In genomic region chr5:74974726-74975411, GRCm38 (mm10) we compare ENCODE assay signal across 8 mouse cellular contexts.
DNase-seq lines count a peak whose midpoint lies in the region; ATAC-seq lines count a peak whose summit lies in the region.

No protein-coding gene starts in this region.

- peak; percentile 90 for DNase-seq in midbrain, embryonic 11.5 days (ENCODE audit: low spot score, missing footprints)
- DNase-seq in midbrain, embryonic 10.5 days (ENCODE audit: low spot score) = no peak
- DNase-seq in adrenal gland, postnatal 36 days = peak; percentile 94 to 96
- peak; percentile 78 to 90 for DNase-seq in kidney, postnatal 25 days
- DNase-seq in lung, postnatal 25 days (ENCODE audit: low spot score) = peak; percentile 65
- DNase-seq in urinary bladder, postnatal 14 days (ENCODE audit: low spot score) = peak; percentile 79

- H3K9me3 ChIP-seq in midbrain, embryonic 11.5 days (ENCODE audit: control insufficient read depth, low read length) = no peaks in the 10 kb centered on the region
- no peaks in the 10 kb centered on the region for H3K9me3 ChIP-seq in midbrain, embryonic 10.5 days (replicated peaks)
- H3K9me3 ChIP-seq in heart, embryonic 13.5 days = no peaks in the 10 kb centered on the region

- peaks cover 7% of the 10 kb centered on the region for H3K4me1 ChIP-seq in midbrain, embryonic 11.5 days (ENCODE audit: control insufficient read depth, insufficient read depth, low read length)
- peaks cover 24% of the 10 kb centered on the region for H3K4me1 ChIP-seq in midbrain, embryonic 10.5 days
- peaks cover 26% of the 10 kb centered on the region for H3K4me1 ChIP-seq in heart, embryonic 13.5 days

- WGBS in midbrain, embryonic 11.5 days = 56% methylated on average over 12 of the region's 12 CpGs
- 64% methylated on average over 12 of the region's 12 CpGs for WGBS in midbrain, embryonic 10.5 days
- WGBS in heart, embryonic 13.5 days = 24% methylated on average over 12 of the region's 12 CpGs

- H3K4me3 ChIP-seq in midbrain, embryonic 11.5 days (ENCODE audit: low read depth, low read length) = no peak overlapping the region
- H3K4me3 ChIP-seq in midbrain, embryonic 10.5 days = no peak overlapping the region
- H3K4me3 ChIP-seq in heart, embryonic 13.5 days = no peak overlapping the region

- no peak overlapping the region for H3K27ac ChIP-seq in midbrain, embryonic 11.5 days (ENCODE audit: low read depth, low read length)
- H3K27ac ChIP-seq in midbrain, embryonic 10.5 days (replicated peaks) = no peak overlapping the region
- peak overlapping the region; percentile 75 for H3K27ac ChIP-seq in heart, embryonic 13.5 days (replicated peaks)

- no peaks in the 10 kb centered on the region for H3K36me3 ChIP-seq in midbrain, embryonic 11.5 days (ENCODE audit: control insufficient read depth, insufficient read depth, low read length)
- H3K36me3 ChIP-seq in midbrain, embryonic 10.5 days = no peaks in the 10 kb centered on the region
- H3K36me3 ChIP-seq in heart, embryonic 13.5 days = no peaks in the 10 kb centered on the region

- ATAC-seq in midbrain, embryonic 11.5 days (ENCODE audit: low FRiP score) = no peak
- no peak for ATAC-seq in heart, embryonic 13.5 days (ENCODE audit: extremely low read depth, insufficient number of reproducible peaks, low FRiP score, low TSS enrichment)
- no peak for ATAC-seq in megakaryocyte, adult 5-6 weeks (ENCODE audit: poor library complexity, severe bottlenecking)

- no peak overlapping the region for H3K9ac ChIP-seq in midbrain, embryonic 11.5 days (ENCODE audit: low read length)
- H3K9ac ChIP-seq in heart, embryonic 13.5 days = 0 out of 2 replicates have a peak overlapping the region, but pooled peaks have one; percentile 16

- peaks cover 87% of the 10 kb centered on the region for H3K27me3 ChIP-seq in midbrain, embryonic 11.5 days (ENCODE audit: control insufficient read depth, insufficient read depth, low read length)
- H3K27me3 ChIP-seq in midbrain, embryonic 10.5 days (ENCODE audit: low read depth, poor library complexity, severe bottlenecking) = peaks cover 100% of the 10 kb centered on the region
- H3K27me3 ChIP-seq in heart, embryonic 13.5 days (replicated peaks) = peaks cover 10% of the 10 kb centered on the region

- H3K4me2 ChIP-seq in midbrain, embryonic 11.5 days = no peak overlapping the region
- H3K4me2 ChIP-seq in heart, embryonic 13.5 days = 0 out of 2 replicates have a peak overlapping the region, but pooled peaks have one; percentile 4
